Mouse (Mus musculus): ENCODE results near the gene Kcnh8. TPM values are rescaled to one million over a fixed set of nuclear protein-coding genes. Genes with fewer than 3 reads are reported as not detected.

Kcnh8 gene
- polyA plus RNA-seq, 1 experiment = 4.1 TPM

DNA sequence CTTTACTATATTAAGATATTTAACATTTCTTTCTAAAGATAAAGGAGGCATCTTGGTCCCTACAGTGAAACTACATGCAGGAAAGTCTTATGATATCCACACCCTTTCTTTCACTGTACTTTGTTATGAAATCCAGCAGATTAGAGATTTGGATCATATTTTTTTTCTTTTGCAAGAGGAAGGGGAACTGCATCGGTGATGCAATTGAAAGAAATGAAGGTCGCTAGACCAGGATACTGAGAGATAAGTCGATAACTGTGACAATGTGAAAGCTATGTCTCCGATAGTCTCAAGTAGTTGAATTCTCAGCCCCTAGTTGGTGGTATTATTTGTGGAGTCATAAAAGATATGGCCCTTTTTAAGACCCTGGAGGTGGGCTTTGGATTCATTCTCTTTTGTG, 227.2 kb downstream of the Kcnh8 start:
- Histone ChIP-seq H3K27ac (ENCODE audit: control insufficient read depth, insufficient read depth, low read depth, low read length) (no peak overlapping the region), H3K27me3 (ENCODE audit: control insufficient read depth, insufficient read depth, low read length) (no peaks in the 10 kb centered on the region), H3K4me3 (ENCODE audit: control insufficient read depth, low read depth, low read length) (no peak overlapping the region), H3K36me3 (ENCODE audit: control insufficient read depth, insufficient read depth, low read length) (no peaks in the 10 kb centered on the region), H3K4me1 (ENCODE audit: control insufficient read depth, insufficient read depth, low read length) (no peaks in the 10 kb centered on the region)
- TF ChIP-seq POLR2A (IDR thresholded peaks at IDR 0.05; ENCODE audit: control insufficient read depth, low read depth, low read length) (no peak), CTCF (IDR thresholded peaks at IDR 0.05; ENCODE audit: control insufficient read depth, insufficient read depth, insufficient replicate concordance, low read depth, low read length) (no peak)

DNA sequence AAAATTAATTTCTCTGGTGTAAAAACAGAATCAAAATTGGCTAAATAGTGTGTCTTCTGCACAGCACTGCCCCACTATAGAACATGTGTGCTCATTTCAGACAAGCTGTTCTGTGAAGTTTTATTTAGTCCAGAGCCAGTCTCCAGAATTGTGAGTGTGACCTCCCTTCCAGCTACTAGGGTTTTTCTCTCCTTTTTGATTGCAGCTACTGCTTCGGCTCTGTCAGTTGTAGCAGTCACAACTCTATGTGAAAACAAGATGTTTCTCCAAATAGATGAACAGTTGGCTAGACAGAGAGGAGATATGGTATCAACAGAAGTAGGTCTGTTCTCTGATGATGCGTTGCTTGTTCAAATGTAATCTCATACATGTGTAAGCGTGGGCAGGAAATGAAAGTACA, 270.7 kb downstream of the Kcnh8 start:
- no peaks in the 10 kb centered on the region for H3K36me3 ChIP-seq (ENCODE audit: control insufficient read depth, insufficient read depth, low read length)
- TF ChIP-seq CTCF (IDR thresholded peaks at IDR 0.05; ENCODE audit: control insufficient read depth, insufficient read depth, insufficient replicate concordance, low read depth, low read length) (no peak), POLR2A (IDR thresholded peaks at IDR 0.05; ENCODE audit: control insufficient read depth, low read depth, low read length) (no peak)

DNA sequence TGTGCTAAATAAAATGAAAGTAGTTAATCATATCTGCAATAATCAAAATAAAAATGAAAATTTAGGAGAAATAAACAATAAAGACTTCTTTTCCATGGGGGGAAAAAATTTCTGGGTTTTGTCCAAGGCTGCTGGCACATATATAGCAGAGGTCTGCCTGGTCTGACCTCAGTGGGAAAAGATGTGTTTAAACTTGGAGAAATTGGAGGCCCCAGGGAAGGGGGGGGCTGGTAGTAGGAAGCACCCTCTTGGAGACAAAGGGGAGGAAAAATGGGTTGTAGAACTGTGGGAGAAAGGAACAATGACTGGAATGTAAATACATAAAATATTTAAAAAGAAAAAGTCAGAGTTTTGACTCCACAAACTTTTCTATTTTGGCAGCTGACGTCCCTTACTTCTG, 276.5 kb downstream of the Kcnh8 start:
- Histone ChIP-seq H3K27ac (ENCODE audit: control insufficient read depth, insufficient read depth, low read depth, low read length) (no peak overlapping the region), H3K4me1 (ENCODE audit: control insufficient read depth, insufficient read depth, low read length) (no peaks in the 10 kb centered on the region), H3K27me3 (ENCODE audit: control insufficient read depth, insufficient read depth, low read length) (no peaks in the 10 kb centered on the region), H3K36me3 (ENCODE audit: control insufficient read depth, insufficient read depth, low read length) (no peaks in the 10 kb centered on the region), H3K4me3 (ENCODE audit: control insufficient read depth, low read depth, low read length) (no peak overlapping the region)
- no peak for TF ChIP-seq CTCF (IDR thresholded peaks at IDR 0.05; ENCODE audit: control insufficient read depth, insufficient read depth, insufficient replicate concordance, low read depth, low read length)
- TF ChIP-seq POLR2A (IDR thresholded peaks at IDR 0.05; ENCODE audit: control insufficient read depth, low read depth, low read length) = no peak

More for the DNA sequence above, 270.7 kb downstream of the Kcnh8 start:
- no peaks in the 10 kb centered on the region for H3K4me1 ChIP-seq (ENCODE audit: control insufficient read depth, insufficient read depth, low read length)
- no peak overlapping the region for H3K4me3 ChIP-seq (ENCODE audit: control insufficient read depth, low read depth, low read length)
- H3K27ac ChIP-seq (ENCODE audit: control insufficient read depth, insufficient read depth, low read depth, low read length) = no peak overlapping the region
- no peaks in the 10 kb centered on the region for H3K27me3 ChIP-seq (ENCODE audit: control insufficient read depth, insufficient read depth, low read length)

DNA sequence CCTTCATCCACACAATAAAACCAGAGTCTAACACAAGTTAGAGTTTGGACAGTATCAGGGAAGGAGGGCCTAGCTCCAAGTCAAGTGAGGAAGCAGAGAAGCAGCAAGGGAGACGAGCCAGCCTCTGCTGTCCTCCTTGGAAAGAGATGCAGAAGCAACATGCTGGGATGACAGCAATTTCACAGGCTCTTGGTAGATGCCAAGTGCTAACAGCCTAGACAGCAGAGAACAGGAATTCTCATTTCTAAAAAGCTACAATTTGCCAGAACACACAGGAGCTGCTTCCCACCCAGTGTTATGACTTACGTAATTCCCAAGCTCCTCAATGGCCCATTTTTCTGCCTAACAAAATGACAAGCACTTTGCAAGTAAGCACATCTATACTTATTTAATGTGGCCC, 277.5 kb downstream of the Kcnh8 start:
- H3K4me3 ChIP-seq (ENCODE audit: control insufficient read depth, low read depth, low read length) = no peak overlapping the region
- TF ChIP-seq POLR2A (IDR thresholded peaks at IDR 0.05; ENCODE audit: control insufficient read depth, low read depth, low read length) (no peak), CTCF (IDR thresholded peaks at IDR 0.05; ENCODE audit: control insufficient read depth, insufficient read depth, insufficient replicate concordance, low read depth, low read length) (no peak)
- no peaks in the 10 kb centered on the region for H3K4me1 ChIP-seq (ENCODE audit: control insufficient read depth, insufficient read depth, low read length)
- no peaks in the 10 kb centered on the region for H3K36me3 ChIP-seq (ENCODE audit: control insufficient read depth, insufficient read depth, low read length)
- no peaks in the 10 kb centered on the region for H3K27me3 ChIP-seq (ENCODE audit: control insufficient read depth, insufficient read depth, low read length)
- H3K27ac ChIP-seq (ENCODE audit: control insufficient read depth, insufficient read depth, low read depth, low read length) = no peak overlapping the region

DNA sequence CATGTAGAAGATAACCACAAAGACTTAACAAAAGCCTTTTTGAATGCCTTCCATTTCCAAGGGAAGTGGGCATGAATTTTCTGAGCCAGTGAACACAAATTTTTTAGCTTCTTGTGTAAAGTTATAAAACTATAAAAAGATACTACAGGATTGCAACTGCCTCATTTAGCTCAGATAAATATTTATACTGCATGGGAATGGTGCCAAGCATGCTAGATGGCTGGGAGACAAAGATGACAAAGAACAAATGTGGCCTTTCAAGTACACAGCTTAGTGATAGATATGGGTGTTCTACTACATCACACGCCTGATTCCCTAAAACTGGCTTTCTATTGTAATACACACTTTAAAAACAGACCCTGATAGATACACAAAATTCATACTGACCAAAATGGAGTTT, 282.7 kb downstream of the Kcnh8 start:
- Histone ChIP-seq H3K4me3 (ENCODE audit: control insufficient read depth, low read depth, low read length) (no peak overlapping the region), H3K27ac (ENCODE audit: control insufficient read depth, insufficient read depth, low read depth, low read length) (no peak overlapping the region), H3K4me1 (ENCODE audit: control insufficient read depth, insufficient read depth, low read length) (no peaks in the 10 kb centered on the region), H3K27me3 (ENCODE audit: control insufficient read depth, insufficient read depth, low read length) (no peaks in the 10 kb centered on the region), H3K36me3 (ENCODE audit: control insufficient read depth, insufficient read depth, low read length) (no peaks in the 10 kb centered on the region)
- no peak for TF ChIP-seq POLR2A (IDR thresholded peaks at IDR 0.05; ENCODE audit: control insufficient read depth, low read depth, low read length)
- TF ChIP-seq CTCF (IDR thresholded peaks at IDR 0.05; ENCODE audit: control insufficient read depth, insufficient read depth, insufficient replicate concordance, low read depth, low read length) = no peak

DNA sequence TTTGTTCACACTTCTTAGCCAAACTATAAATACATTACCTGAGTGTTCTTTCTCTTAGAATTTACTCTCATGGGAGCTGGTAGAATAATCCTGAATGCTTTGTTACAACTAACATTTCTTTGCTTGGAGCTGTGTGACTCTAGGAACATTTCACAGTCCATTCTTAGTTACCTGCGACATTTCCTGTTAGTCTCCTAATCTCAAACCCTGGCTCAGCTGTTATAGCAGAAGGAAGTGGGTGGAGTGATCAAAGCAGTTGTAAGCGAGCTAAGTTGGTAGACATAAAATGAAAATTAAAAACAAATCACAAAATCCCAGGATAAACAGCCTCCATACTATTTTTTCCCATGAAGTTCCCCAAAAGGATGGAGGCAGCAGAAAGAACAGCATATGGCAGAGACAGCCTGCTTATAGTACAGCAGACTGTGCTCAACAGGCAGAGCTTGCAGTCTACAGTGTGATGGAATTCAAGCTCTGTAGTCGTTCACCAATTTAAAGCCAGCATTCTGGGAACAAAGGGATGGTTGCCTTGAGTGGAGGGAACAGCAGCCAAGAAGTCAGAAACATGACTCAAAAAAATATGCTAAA, 318.1 kb downstream of the Kcnh8 start:
- no peak overlapping the region for H3K27ac ChIP-seq (ENCODE audit: control insufficient read depth, insufficient read depth, low read depth, low read length)

DNA sequence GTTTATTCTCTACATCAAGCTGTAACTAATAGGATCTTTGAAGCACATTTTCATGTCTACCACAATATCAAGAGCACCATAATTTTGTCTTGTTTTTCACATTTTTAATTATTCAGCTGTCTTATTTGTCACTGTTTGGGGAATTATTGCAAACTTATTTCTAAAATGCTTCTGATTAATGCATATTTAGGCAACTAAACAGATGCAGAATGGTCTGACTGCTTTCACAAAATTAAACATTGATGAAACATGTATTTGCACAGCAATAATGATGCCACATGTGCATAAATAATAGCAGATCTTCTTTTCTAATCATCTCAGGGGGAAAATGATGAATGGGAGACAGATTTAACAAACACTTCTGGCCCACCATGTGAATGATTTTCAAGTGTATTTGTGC, 341.5 kb downstream of the Kcnh8 start:
- TF ChIP-seq POLR2A (IDR thresholded peaks at IDR 0.05; ENCODE audit: control insufficient read depth, low read depth, low read length) = no peak
- TF ChIP-seq CTCF (IDR thresholded peaks at IDR 0.05; ENCODE audit: control insufficient read depth, insufficient read depth, insufficient replicate concordance, low read depth, low read length) = no peak
- Histone ChIP-seq H3K27ac (ENCODE audit: control insufficient read depth, insufficient read depth, low read depth, low read length) (no peak overlapping the region), H3K4me1 (ENCODE audit: control insufficient read depth, insufficient read depth, low read length) (no peaks in the 10 kb centered on the region)

More for the DNA sequence above, 318.1 kb downstream of the Kcnh8 start:
- TF ChIP-seq CTCF (IDR thresholded peaks at IDR 0.05; ENCODE audit: control insufficient read depth, insufficient read depth, insufficient replicate concordance, low read depth, low read length) (no peak), POLR2A (IDR thresholded peaks at IDR 0.05; ENCODE audit: control insufficient read depth, low read depth, low read length) (no peak)
- no peaks in the 10 kb centered on the region for H3K4me1 ChIP-seq (ENCODE audit: control insufficient read depth, insufficient read depth, low read length)
- no peak overlapping the region for H3K4me3 ChIP-seq (ENCODE audit: control insufficient read depth, low read depth, low read length)
- H3K27me3 ChIP-seq (ENCODE audit: control insufficient read depth, insufficient read depth, low read length) = no peaks in the 10 kb centered on the region
- H3K36me3 ChIP-seq (ENCODE audit: control insufficient read depth, insufficient read depth, low read length) = no peaks in the 10 kb centered on the region

DNA sequence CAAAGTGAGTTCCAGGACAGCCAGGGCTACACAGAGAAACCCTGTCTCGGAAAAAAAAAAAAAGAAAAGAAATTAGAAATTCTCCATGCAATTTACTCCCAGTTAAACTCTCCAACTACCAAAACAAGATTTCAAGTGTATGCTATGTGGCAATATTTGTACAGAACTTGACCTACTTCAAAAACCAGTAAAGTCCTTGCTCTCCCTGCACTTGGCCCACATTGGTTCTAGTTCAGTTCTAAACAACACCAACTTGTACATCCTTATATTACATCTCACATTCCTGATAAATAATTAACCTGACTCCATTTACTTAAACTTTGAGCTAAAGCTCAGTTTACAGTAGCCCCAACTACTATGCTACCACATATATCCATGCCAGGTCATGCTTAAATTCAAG, 370.2 kb downstream of the Kcnh8 start:
- Histone ChIP-seq H3K27ac (ENCODE audit: control insufficient read depth, insufficient read depth, low read depth, low read length) (no peak overlapping the region), H3K27me3 (ENCODE audit: control insufficient read depth, insufficient read depth, low read length) (no peaks in the 10 kb centered on the region), H3K4me3 (ENCODE audit: control insufficient read depth, low read depth, low read length) (no peak overlapping the region), H3K4me1 (ENCODE audit: control insufficient read depth, insufficient read depth, low read length) (no peaks in the 10 kb centered on the region), H3K36me3 (ENCODE audit: control insufficient read depth, insufficient read depth, low read length) (no peaks in the 10 kb centered on the region)
- no peak for TF ChIP-seq POLR2A (IDR thresholded peaks at IDR 0.05; ENCODE audit: control insufficient read depth, low read depth, low read length)
- TF ChIP-seq CTCF (IDR thresholded peaks at IDR 0.05; ENCODE audit: control insufficient read depth, insufficient read depth, insufficient replicate concordance, low read depth, low read length) = no peak

More for the DNA sequence above, 341.5 kb downstream of the Kcnh8 start:
- Histone ChIP-seq H3K36me3 (ENCODE audit: control insufficient read depth, insufficient read depth, low read length) (no peaks in the 10 kb centered on the region), H3K27me3 (ENCODE audit: control insufficient read depth, insufficient read depth, low read length) (no peaks in the 10 kb centered on the region), H3K4me3 (ENCODE audit: control insufficient read depth, low read depth, low read length) (no peak overlapping the region)

Measured in testis, adult 2 months (tissue).